ENCODE assay signal across 8 mouse cellular contexts in genomic region chr10:93589281-93589848, GRCm38 (mm10). TPM values are rescaled to one million over a fixed set of nuclear protein-coding genes. Genes with fewer than 3 reads are reported as not detected.
DNase-seq lines count a peak whose midpoint lies in the region; ATAC-seq and TF ChIP-seq lines count a peak whose summit lies in the region.

Snrpf (minus strand) TSS chr10:93589706.

- H3K9ac ChIP-seq in ES-E14 (ENCODE audit: insufficient read depth, low read depth, low read length, poor library complexity, severe bottlenecking), result peak within 1 kb of the TSS; percentile 94
- peak within 1 kb of the TSS; percentile 81 for H3K9ac ChIP-seq in forebrain, embryonic 15.5 days (replicated peaks)

- peaks cover 10% of the 10 kb centered on the region for H3K36me3 ChIP-seq in ES-E14 (ENCODE audit: control insufficient read depth, insufficient read depth, low read length, poor library complexity, severe bottlenecking)
- peaks cover 17% of the 10 kb centered on the region for H3K36me3 ChIP-seq in forebrain, embryonic 15.5 days

- in situ Hi-C loops in ES-E14 (cut with MboI; ENCODE audit: low sequenced_read_pairs in 2 of 2, unreplicated experiment in 2 of 2), result loop anchor here in 1 of 2 experiments (25.0 kb wide), 1 partner anchor 527 kb away; no protein-coding TSS in a partner anchor

- H3K27ac ChIP-seq in ES-E14 (ENCODE audit: insufficient read depth, low read depth, low read length, poor library complexity, severe bottlenecking), result no peak within 1 kb of the TSS
- H3K27ac ChIP-seq in forebrain, embryonic 15.5 days (replicated peaks), result peak within 1 kb of the TSS; percentile 82

- peak; percentile 84 for ATAC-seq in forebrain, embryonic 15.5 days (replicated peaks)
- ATAC-seq in neutrophil, adult 5-6 weeks (ENCODE audit: extremely low read depth, insufficient number of reproducible peaks, low FRiP score, poor library complexity, severe bottlenecking), result peak; percentile 91

- DNase-seq in ES-E14 (ENCODE audit: low read depth, low spot score), result peak; percentile 96
- DNase-seq in cerebellum, adult 11-12 months, result peak; percentile 90
- DNase-seq in heart, postnatal 25 days (ENCODE audit: low spot score), result peak; percentile 84
- DNase-seq in layer of hippocampus, adult 18-20 months (ENCODE audit: low spot score in 2 of 2), result peak; percentile 85 to 98
- peak; percentile 96 for DNase-seq in lung, adult 2 months
- peak; percentile 75 to 88 for DNase-seq in thymus, adult 18-20 months

- under 1% methylated on average over 63 of the region's 63 CpGs for WGBS in forebrain, embryonic 15.5 days
- under 1% methylated on average over 63 of the region's 63 CpGs for WGBS in lung, adult 2 months

- intact Hi-C loops in heart, postnatal 25 days (cut with DNase I), result no loop called here

- no peak for TF ChIP-seq CTCF in lung, adult 2 months (IDR thresholded peaks at IDR 0.05; ENCODE audit: insufficient read depth, low read length)

- peak within 1 kb of the TSS; percentile 94 to 95 for H3K4me3 ChIP-seq in ES-E14 (ENCODE audit: insufficient read depth in 1 of 2, low read depth in 1 of 2, low read length in 2 of 2, poor library complexity in 1 of 2, severe bottlenecking in 1 of 2)
- peak within 1 kb of the TSS; percentile 78 for H3K4me3 ChIP-seq in forebrain, embryonic 15.5 days
- peak within 1 kb of the TSS; percentile 87 for H3K4me3 ChIP-seq in lung, adult 2 months (replicated peaks; ENCODE audit: extremely low read depth, low read depth, low read length)

- TF ChIP-seq POLR2A in lung, adult 2 months (IDR thresholded peaks at IDR 0.05; ENCODE audit: borderline replicate concordance, extremely low read depth, low read depth, low read length), result peak; percentile 43; the same call in 1 of the 2 replicates

- no peaks in the 10 kb centered on the region for H3K9me3 ChIP-seq in ES-E14 (ENCODE audit: control insufficient read depth, insufficient read depth, low read depth, low read length)
- no peaks in the 10 kb centered on the region for H3K9me3 ChIP-seq in forebrain, embryonic 15.5 days

- H3K4me1 ChIP-seq in ES-E14 (ENCODE audit: control insufficient read depth in 2 of 2, insufficient read depth in 2 of 2, low read length in 2 of 2, poor library complexity in 1 of 2), result peaks cover 2% of the 10 kb centered on the region in 2 experiments; a peak in 2 of 4 replicates
- H3K4me1 ChIP-seq in forebrain, embryonic 15.5 days, result peaks cover 23% of the 10 kb centered on the region
- H3K4me1 ChIP-seq in lung, adult 2 months (ENCODE audit: control insufficient read depth, insufficient read depth, low read length), result peaks cover 6% of the 10 kb centered on the region

- H3K4me2 ChIP-seq in forebrain, embryonic 15.5 days (replicated peaks), result peak within 1 kb of the TSS; percentile 85

- H3K27me3 ChIP-seq in forebrain, embryonic 15.5 days, result no peaks in the 10 kb centered on the region

TF ChIP-seq in ES-E14, 5 proteins besides CTCF, POLR2A, EP300 and RAD21:
- TF ChIP-seq ZC3H11A (IDR thresholded peaks at IDR 0.05; ENCODE audit: borderline replicate concordance, low read depth, low read length) (no peak), CHD2 (IDR thresholded peaks at IDR 0.05; ENCODE audit: low read depth, low read length) (peak; percentile 87)
TF ChIP-seq in ES-E14: peak in this region for 1.

RNA-seq across cellular contexts. Expression of gene Snrpf, which starts in this region (rescaled TPM):
- total RNA-seq in ES-E14 (2012; rRNA removed), result 77.7 and 103 TPM in 2 replicates
- 97.2 and 108 TPM in 2 replicates for polyA plus RNA-seq in forebrain, embryonic 15.5 days (2015; fragmentation: Nextera tagmentation; extraction: Ambion mirVana)
- 10 to 100 TPM; 10.8 to 12.5 TPM for total RNA-seq in heart, postnatal 25 days (2021)
- 10 to 100 TPM; 10.5 to 13.5 TPM for total RNA-seq in layer of hippocampus, adult 18-20 months (2021)
- polyA plus RNA-seq in lung, adult 2 months (2012; rRNA removed), result 26.2 and 43.0 TPM in 2 replicates
- 27.2 and 40.0 TPM in 2 replicates for total RNA-seq in neutrophil, adult 5-6 weeks (2017)
